ENCODE assay signal across 4 mouse cellular contexts in the genomic region with DNA sequence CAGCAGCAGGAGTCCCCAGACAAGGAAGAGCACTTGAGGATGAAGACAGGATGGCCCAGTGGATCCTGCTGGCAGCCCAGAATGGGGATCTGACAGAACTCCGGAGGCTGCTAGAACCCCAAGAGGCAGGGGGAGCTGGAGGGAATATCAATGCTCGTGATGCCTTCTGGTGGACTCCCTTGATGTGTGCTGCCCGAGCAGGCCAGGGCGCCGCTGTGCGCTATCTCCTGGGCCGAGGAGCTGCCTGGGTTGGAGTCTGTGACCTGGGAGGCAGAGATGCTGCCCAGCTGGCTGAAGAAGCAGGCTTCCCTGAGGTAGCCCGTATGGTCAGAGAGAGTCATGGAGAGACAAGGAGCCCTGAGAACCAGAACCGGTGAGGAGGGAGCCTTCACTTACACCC. TPM values are rescaled to one million over a fixed set of nuclear protein-coding genes. Genes with fewer than 3 reads are reported as not detected.
"Had no signal": no experiment of that assay in that cellular context is flagged by ENCODE, and none has a peak within 500 bp of the region (broad histone marks: within the 10 kb centered on the region; RNA-seq: fewer than 3 reads in every experiment).

No protein-coding gene starts in this region.

RNA-seq across cellular contexts. Expression of a gene that starts 8.6 kb away (rescaled TPM):
- polyA plus RNA-seq: embryonic facial prominence, embryonic 14.5 days; embryonic facial prominence, embryonic 15.5 days; forebrain, postnatal 0 days; heart, adult 2 months had no signal
